Mouse (Mus musculus) urinary bladder, postnatal 4 days (tissue): ENCODE results near the gene Casz1.

ENCODE experiments used
- DNase-seq, 2 experiments: peaks; one replicate each; pipeline ENCODE4 v3.0.0; 2021 to 2022; ENCODE audit warnings: low spot score in 2 of 2

Gene Casz1

DNA sequence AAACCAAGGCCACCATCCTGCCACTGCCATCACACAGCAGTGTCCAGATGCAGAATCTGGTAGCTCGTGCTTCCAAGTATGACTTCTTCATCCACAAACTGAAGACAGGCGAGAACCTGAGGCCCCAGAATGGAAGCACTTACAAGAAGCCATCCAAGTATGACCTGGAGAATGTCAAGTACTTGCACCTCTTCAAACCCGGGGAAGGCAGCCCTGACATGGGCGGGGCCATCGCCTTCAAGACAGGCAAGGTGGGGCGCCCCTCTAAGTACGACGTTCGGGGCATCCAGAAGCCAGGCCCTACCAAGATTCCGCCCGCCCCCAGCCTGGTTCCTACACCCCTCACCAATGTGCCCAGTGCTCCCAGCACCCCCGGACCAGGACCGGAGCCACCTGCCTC, 128.9 kb downstream of the Casz1 start:
- DNase-seq: no peak

DNA sequence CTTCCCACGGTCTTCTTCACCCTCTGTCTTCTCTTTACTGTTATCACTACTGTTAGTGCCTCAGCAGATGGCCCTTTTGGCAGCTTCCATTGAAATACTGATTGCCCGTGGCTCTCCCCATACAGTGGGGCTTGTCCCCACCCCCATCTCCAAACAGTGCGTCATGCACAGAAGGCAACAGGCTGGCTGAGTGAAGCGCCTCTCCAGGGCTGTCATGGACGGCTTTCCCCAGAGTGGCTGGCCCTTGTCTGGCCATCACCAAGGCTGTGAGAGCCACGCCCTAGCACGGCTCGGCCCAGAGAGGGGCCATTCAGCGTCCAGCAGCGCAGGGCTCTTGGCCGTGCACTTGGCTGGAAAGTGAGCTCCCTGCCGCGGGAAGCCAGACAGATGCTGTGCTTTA, 131.0 kb downstream of the Casz1 start:
- peak in 1 of 2 experiments; percentile 62 for DNase-seq

DNA sequence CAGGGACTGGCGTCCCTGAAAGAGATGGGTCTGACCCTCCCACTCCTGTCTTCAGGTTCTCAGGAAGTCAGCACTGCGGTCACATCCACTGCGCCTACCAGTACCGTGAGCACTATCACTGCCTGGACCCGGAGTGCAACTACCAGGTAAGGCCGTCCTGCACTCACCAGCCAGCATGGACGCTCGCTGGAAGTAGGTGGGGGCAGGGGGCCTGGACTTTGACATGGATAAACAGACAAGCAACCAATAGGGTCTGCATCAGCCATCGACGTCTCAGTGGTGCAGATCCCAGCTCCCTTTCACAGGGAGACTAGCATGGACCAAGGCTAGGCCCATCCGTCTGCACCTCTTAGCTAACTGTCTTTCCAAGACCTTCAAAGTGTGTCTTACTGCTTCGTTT, 131.9 kb downstream of the Casz1 start:
- no peak for DNase-seq

DNA sequence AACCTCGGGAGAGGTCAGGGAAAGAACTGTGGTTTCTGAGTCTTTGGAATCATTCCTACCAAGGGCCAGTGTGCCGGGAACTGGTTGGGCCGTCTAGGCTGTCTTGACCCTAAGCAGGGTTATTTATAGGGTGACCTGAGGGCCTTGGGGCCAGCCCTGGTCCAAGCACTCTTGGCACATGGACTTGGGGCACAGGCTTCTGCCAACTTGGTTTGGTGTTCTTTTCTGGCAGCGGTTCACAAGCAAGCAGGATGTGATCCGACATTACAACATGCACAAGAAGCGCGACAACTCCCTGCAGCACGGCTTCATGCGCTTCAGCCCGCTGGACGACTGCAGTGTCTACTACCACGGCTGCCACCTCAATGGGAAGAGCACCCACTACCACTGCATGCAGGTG, 132.5 kb downstream of the Casz1 start:
- DNase-seq: no peak

DNA sequence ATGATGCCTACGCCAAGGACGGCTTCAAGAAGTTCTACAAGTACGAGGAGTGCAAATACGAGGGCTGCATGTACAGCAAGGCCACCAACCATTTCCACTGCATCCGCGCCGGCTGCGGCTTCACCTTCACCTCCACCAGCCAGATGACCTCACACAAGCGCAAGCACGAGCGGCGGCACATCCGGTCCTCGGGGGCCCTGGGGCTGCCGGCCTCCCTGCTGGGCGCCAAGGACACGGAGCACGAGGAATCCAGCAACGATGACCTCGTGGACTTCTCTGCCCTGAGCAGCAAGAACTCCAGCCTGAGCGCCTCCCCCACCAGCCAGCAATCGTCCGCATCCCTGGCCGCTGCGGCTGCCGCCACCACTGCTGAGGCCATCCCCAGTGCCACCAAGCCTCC, 134.3 kb downstream of the Casz1 start:
- no peak for DNase-seq

DNA sequence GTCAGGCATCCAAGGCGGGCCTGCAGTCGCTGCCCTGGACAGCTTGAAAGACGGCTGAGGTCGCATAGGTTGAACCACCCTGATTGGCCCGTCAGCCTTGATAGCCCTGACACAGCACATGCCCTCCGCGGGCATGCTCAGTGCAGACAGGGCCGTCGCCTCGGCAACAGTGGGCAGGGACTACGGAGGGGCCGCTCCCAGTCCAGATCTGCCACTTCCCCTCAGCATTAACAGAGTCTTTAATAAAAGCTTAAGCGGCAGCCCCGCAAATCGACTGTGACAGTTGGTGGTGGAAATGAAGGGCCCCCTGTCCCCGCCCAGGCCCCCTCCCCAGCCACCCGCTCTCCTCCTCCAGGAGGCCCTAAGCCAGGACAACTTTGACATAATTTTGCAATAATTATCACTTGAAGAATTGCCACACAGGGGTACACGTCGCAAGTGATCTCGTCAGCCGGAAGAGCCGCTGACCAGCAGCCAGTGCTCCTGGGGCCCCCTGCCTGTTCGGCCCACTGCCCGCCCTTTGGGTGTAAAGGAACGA, 136.5 kb downstream of the Casz1 start:
- peak in 1 of 2 experiments; percentile 68 for DNase-seq

DNA sequence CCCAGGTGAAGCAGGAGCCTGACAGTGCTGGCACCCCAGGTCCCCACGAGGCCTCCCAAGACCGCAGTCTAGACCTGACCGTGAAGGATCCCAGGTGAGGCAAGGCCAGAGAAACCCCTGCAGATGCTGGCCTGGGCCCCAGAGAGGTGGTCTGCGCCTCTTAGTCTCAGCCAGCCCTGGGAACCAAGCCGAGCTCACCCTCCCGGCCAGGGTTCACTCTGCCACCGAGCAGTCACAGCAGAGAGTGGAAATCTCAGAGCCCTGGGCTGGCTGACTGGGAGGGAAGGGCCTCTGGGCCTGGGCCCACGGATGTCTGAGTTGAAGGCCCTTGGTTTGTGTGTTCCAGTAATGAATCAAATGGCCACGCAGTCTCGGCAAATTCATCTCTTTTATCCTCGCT, 137.1 kb downstream of the Casz1 start:
- DNase-seq: no peak

DNA sequence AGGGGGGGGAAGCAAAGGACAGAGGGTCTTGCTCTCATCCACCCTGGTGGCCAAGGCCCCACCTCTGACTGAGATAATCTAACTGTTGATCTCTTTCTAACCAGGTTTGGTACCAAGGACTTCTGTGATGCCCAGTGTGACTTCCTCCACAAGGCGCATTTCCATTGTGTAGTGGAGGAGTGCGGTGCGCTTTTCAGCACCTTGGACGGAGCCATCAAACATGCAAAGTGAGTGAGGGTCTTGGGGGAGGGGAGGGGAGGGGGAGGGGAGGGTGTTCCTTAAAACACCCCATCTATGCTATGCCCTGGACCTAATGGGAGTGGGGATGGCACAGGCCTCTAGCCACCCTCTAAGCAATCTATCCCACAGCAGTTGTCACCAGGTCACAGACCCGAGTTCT, 138.9 kb downstream of the Casz1 start:
- no peak for DNase-seq

DNA sequence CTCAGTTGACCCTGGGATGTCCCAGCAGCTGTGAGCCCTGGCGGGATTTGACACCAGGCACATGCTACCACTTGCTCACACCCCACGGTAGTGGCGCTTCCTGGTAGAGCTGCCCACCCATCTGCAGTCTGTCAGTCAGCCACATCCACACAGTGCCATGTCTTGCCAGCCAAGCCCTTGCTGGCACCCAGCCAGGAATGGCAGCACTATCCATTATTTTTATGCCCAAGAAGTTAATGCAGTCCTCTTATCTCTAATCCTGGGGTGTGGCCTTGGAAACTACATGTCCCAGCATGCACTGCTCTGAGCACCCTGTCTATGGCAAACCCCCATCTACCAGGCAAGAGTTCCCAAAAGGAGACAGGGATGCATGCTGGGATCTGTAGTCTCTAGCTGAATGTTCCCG, 141.2 kb downstream of the Casz1 start:
- no peak for DNase-seq

DNA sequence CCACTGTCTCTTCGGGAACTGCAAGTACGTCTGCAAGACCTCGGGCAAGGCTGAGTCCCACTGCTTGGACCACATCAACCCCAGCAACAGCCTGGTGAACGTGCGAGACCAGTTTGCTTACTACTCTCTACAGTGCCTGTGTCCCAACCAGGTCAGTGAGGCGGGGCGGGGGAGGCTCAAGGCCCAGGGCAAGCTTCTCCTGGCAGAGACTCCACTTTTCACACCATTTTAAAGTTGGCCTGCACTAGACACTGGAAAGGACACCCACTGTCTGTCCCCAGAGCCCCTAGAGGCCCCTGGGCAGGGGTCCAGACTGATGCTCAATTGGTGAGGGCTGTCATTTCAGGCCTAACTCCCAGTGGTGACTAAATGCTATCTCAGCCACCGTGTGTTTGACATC, 141.8 kb downstream of the Casz1 start:
- DNase-seq: no peak

DNA sequence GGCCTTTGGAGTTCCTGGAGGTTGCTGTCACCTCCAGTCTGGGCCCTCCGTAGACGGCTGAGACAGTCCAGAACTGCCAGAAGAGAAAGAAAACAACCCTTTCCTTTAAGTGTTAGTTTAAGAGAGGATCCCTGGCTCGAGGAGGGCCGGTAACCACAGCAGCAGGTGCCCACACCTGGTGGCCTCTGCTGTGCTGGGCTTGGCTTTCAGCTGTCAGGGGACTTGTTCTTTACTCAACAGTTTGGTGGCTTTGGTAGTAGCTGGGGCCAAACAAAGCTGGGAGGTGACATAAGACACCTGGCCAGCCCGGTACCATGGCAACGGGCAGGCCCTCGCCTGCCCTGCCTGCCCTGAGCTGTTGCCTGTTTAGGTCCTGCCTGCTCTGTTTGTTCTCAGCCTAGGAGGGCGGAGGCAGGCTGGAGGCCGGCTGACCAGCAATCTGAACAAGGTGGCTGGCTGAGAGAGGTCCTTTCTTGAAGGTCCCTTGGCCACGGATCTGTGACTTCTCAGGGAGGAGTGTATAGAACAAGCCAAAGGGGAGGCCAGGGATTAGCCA, 143.7 kb downstream of the Casz1 start:
- DNase-seq: peak in 1 of 2 experiments; percentile 64

DNA sequence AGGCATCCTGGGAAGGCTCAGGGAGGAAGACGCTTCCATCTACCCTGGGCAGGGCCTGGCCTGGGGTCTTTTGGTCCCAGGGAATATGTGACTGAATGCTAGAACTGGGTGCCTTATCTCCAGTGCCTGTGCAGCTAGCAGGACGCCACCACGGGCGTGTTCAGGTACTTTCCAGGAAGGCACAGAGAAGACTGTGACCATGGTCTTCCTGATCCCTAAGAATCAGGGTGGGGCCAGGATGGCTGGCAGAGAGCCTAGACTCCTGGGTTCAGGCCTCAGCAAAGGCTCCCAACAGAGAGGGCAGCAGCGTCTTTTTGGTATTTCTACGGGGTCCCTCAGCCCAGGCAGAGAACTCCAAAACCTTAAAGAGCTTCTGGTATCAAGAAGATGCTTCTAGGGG, 146.3 kb downstream of the Casz1 start:
- no peak for DNase-seq

DNA sequence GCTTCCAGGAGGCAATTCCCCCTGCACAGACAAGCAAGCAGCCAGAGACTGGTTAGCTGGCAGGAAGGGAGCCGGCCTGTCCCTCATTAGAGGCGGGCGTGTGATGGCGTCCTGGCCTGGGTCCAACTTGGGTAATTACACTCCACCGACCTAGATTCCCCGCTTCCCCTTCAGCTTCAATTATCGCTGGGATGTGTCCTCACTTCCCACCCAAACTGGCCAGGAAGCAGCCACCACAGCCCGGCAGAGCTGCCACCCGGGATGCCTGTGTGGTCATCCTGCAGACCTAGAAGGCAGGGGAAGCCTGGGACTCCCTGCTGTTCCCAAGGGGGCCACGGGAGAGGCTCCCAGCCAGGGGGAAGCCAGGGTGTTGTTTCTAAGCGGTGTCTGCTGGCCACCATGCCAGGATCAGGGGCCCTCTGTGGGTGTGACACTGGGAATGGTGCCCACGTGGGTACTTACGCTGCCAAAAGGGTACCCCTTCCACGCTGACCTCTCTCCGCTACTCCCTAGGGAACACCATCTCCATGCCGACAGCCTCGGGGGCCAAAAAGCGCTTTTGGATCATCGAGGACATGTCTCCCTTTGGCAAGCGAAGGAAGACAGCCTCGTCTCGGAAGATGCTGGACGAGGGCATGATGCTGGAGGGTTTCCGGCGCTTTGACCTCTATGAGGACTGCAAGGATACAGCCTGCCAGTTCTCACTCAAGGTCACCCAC, 146.9 kb downstream of the Casz1 start:
- DNase-seq: no peak

DNA sequence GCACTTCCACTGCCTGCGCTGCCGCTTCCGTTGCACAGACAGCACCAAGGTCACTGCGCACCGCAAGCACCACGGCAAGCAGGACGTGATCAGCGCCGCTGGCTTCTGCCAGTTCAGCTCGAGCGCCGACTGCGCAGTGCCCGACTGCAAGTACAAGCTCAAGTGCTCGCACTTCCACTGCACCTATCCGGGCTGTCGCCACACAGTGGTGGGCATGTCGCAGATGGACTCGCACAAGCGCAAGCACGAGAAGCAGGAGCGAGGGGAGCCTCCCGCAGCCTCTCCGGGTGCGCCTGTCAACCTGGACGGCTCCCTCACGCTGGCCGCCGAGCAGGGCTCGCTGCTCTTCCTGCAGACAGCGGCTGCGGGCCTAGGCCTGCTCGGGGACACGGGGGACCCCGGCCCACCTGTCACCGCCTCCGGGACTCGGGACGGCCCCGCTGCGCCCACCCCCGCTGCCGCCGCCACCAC, 147.6 kb downstream of the Casz1 start:
- no peak for DNase-seq

DNA sequence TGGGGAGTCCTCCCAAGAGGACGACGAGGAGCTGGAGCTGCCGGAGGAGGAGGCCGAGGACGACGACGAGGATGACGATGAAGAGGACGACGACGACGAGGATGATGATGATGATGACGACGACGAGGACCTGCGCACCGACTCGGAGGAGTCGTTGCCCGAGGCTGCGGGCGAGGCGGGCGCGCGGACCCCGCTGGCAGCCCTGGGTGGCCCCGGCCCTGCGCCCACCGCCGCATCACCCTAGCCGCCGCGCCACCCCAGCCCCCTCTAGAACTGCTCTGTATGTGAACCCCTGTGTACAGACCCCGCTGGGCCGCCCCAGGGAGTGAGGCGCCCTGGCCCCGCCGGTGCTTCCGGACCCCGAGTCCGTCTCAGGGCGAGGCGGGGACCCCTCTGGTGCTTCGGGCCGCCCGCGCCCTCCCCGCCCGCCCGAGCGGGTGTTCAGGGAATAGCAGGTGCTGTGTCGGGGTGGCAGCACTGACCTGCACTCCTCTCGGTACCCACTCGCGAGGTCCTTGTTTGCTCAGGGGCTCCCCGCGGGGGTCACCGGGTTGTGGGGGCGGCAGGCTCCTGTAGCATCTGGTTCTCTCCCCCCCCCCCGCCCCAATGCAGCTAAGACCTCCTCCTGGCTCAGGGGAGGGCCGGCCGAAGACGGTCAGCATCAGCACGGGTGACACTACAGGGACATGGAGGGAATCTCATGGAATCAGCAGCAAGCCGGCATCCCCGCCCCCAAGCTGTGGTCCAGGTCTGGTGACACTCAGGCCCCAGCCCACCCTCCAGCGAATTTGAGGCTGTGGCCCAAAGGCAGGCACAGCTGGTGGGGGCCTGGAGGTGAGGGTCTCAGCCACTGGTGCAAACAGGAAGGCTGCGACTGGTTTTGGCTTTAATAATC, 148.3 kb downstream of the Casz1 start:
- no peak for DNase-seq

DNA sequence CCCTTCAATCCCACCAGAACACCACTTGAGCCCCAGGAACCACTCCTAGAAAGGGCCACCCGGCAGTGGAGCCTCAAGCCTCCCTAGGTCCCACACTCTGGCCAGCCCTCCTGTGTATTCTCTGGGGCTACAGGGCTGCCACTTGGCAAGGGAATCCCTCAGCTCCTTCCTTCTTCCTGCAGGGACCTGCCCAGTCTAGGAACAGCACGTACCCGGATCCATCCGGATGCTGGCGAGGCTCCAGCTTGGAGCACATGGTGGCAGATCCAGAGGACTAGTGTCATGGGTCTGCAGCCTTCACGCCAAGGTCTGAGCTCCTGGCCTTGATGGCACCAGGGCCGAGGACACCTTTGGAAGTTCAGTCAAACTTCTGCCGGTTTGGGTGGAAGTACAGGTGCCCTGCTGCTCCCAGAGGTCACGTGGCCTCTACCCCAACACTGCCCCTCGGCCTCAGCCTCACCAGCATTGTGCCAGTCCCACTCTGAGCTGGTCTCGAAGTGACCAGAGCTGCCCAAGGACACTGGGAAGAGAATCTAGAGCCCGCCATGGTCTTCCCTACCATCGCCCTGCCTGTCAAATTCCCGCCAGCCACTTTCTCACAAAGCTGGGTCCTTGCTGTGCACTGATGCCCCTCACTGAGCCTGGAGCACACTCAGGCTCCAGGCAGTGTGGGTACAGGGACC, 151.0 kb downstream of the Casz1 start:
- peak in 1 of 2 experiments; percentile 57 for DNase-seq

DNA sequence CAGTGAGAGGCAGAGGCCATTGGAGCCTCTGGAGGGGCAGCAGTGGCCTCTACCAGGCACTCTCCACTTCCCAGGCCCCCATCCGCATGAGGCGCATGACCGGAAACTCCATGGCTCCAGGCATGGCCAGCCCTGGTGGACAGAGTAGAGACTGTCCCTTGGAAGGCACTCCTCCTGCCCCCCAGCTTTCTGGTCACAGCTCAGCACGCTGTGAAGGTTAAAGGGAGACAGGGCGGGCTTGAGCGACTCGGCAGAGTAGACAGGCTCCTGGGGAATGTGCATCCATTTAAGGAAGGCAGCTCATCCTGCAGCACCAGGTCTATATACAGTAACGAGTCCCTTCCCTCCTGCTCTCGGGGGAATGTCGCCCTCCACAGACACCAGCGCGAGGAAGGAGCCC, 155.8 kb downstream of the Casz1 start:
- no peak for DNase-seq

DNA sequence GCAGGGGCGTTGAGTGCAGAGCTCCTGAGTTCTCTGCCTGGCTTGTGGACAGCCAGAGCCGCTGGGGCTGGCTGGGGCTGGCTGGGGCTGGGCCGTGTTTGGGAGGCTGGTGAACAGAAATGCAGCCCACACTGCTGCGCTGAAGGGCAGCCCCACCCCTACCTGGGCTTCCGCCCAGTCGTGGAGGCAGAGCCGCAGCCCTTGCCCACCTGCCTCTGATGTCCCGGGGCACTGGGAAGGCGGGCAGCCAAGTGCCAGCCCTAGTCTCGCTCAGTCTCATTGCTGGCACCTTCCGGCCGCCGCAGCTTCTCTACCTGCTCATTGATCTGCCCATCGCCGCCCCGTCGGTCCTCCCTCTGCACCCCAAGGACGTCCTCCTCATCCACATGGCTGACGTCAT, 156.9 kb downstream of the Casz1 start:
- DNase-seq: no peak

DNA sequence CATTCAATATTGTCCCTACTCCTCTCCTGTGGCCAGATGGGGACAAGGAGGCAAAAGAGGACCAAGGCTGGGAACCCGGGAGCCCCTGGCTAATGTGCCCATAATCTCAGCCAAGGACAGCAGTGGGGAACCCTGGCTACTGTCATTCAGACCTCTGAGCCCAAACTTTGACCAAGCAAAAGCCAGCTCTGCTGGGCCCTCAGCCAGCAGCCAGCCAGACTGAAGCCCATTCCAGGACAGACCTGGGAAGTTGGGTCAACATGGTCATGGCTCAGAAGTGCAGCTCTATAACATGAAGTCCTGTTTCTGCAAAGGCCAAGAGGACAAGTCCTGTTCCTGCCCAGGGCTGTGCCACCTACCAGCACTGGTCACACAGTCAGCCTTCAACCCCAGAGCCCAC, 157.9 kb downstream of the Casz1 start:
- DNase-seq: no peak

DNA sequence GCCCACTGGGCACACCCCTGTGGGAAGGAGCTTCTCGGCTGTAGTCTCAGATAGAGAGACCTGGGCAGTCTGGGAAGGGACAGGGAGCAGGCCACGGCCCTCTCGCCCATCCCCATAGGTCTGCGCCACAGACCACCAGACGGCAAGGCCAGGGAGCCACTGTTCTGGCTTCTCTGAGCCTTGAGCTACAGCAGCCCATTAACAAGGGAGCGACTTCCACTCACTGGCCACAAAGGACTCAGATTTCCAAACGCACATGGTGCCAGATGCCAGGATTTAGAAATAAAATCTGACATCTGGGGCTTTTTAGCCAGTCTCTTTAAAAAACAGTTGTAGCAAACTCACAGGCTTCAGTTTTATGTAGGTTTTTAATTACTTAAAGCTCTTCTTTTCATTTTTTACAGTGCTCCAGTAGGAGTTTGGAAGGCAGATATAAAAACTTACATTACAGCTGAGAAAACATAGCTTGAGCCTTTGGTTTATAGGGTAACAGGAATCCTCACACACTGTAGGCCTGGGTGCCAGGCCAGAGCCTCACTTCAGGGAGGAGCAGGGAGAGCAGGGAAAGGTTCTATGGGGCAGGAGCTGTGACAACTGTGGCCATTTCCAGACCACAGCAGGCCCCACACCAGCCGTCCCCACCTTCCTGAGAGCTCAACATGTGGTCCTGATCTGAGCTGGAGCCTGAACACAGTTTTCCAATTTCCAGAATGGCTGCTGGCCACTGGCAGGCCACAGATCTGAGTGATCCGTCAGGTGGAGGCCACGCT, 160.5 kb downstream of the Casz1 start:
- no peak for DNase-seq

DNA sequence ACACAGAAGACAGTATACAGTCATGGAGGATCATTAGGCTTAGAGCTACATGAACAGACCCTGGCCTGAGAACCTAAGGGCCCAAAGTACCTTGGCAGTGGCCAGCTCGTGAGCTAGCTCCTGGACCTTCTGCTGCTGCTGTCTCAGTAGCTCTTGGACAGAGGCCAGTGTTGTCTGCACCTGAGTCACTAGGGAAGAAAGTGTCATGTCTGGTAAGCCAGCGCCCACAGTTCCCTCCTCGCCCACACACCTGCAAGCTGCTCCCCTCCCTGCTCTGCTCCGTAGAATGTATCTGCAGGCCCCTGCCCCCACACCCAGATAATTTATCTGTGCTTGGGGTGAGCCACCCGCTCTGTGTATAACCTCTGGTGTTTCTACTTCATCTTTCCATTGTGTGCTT, 161.9 kb downstream of the Casz1 start:
- DNase-seq: no peak
